ENCODE assay signal across 23 mouse cellular contexts in genomic region chr5:110824421-110824820, GRCm38 (mm10). TPM values are rescaled to one million over a fixed set of nuclear protein-coding genes. Genes with fewer than 3 reads are reported as not detected.
A peak's percentile ranks its signal among the peaks of the same experiment; 100 is the strongest.
DNase-seq lines count a peak whose midpoint lies in the region; ATAC-seq and TF ChIP-seq lines count a peak whose summit lies in the region.
"Had no signal": no experiment of that assay in that cellular context is flagged by ENCODE, and none has a peak within 500 bp of the region (broad histone marks: within the 10 kb centered on the region; RNA-seq: fewer than 3 reads in every experiment).

No protein-coding gene starts in this region.

- peak; percentile 73 for DNase-seq in heart, adult 11 months
- DNase-seq in heart, adult 8-10 months (ENCODE audit: low spot score) = no peak
- DNase-seq in hindbrain, embryonic 11.5 days (ENCODE audit: low spot score) = no peak
- DNase-seq in layer of hippocampus, adult 18-20 months (ENCODE audit: low spot score in 2 of 2) = no peak
- DNase-seq: adrenal gland, adult 2 months; adrenal gland, adult 8-10 months; adrenal gland, postnatal 10 days; adrenal gland, postnatal 14 days; adrenal gland, postnatal 25 days; adrenal gland, postnatal 36 days; B cell, adult 2 months; cerebellum, adult 11 months; cerebellum, adult 11-12 months; cerebellum, adult 18-20 months had no signal

- no peak overlapping the region for H3K4me3 ChIP-seq in intestine, embryonic 15.5 days (replicated peaks)
- no peak overlapping the region for H3K4me3 ChIP-seq in intestine, embryonic 16.5 days (ENCODE audit: low read length)
- H3K4me3 ChIP-seq in intestine, postnatal 0 days (ENCODE audit: low read depth, low read length) = no peak overlapping the region
- no peak overlapping the region for H3K4me3 ChIP-seq in hindbrain, embryonic 11.5 days (ENCODE audit: low read depth, low read length)

- H3K9me3 ChIP-seq in intestine, embryonic 15.5 days = no peaks in the 10 kb centered on the region
- H3K9me3 ChIP-seq in intestine, embryonic 16.5 days (ENCODE audit: control insufficient read depth, low read length) = no peaks in the 10 kb centered on the region
- H3K9me3 ChIP-seq in intestine, postnatal 0 days (ENCODE audit: control insufficient read depth) = no peaks in the 10 kb centered on the region
- no peaks in the 10 kb centered on the region for H3K9me3 ChIP-seq in hindbrain, embryonic 11.5 days (ENCODE audit: control insufficient read depth, low read length)
- H3K9me3 ChIP-seq: G1E had no signal

- no peaks in the 10 kb centered on the region for H3K36me3 ChIP-seq in intestine, embryonic 15.5 days
- no peaks in the 10 kb centered on the region for H3K36me3 ChIP-seq in intestine, embryonic 16.5 days (ENCODE audit: control insufficient read depth, insufficient read depth, low read length)
- H3K36me3 ChIP-seq in intestine, postnatal 0 days (ENCODE audit: control insufficient read depth, insufficient read depth) = no peaks in the 10 kb centered on the region
- H3K36me3 ChIP-seq in hindbrain, embryonic 11.5 days (ENCODE audit: control insufficient read depth, insufficient read depth, low read length) = no peaks in the 10 kb centered on the region

- H3K4me2 ChIP-seq in intestine, embryonic 15.5 days (replicated peaks) = no peak overlapping the region
- no peak overlapping the region for H3K4me2 ChIP-seq in intestine, embryonic 16.5 days (ENCODE audit: low read depth, low read length)
- no peak overlapping the region for H3K4me2 ChIP-seq in intestine, postnatal 0 days (replicated peaks; ENCODE audit: low read depth)
- H3K4me2 ChIP-seq in hindbrain, embryonic 11.5 days (replicated peaks; ENCODE audit: low read depth, low read length) = no peak overlapping the region

- no peak for TF ChIP-seq CTCF in intestine, postnatal 0 days (IDR thresholded peaks at IDR 0.05; ENCODE audit: low read depth)

- H3K9ac ChIP-seq in intestine, embryonic 15.5 days = no peak overlapping the region
- no peak overlapping the region for H3K9ac ChIP-seq in intestine, embryonic 16.5 days (ENCODE audit: low read depth, low read length)
- no peak overlapping the region for H3K9ac ChIP-seq in intestine, postnatal 0 days (ENCODE audit: low read depth, low read length)
- H3K9ac ChIP-seq in hindbrain, embryonic 11.5 days (ENCODE audit: low read depth, low read length) = no peak overlapping the region

- H3K4me1 ChIP-seq in intestine, embryonic 15.5 days (replicated peaks) = no peaks in the 10 kb centered on the region
- H3K4me1 ChIP-seq in intestine, embryonic 16.5 days (ENCODE audit: control insufficient read depth, insufficient read depth, low read length) = peaks cover 14% of the 10 kb centered on the region
- H3K4me1 ChIP-seq in intestine, postnatal 0 days (replicated peaks; ENCODE audit: control insufficient read depth, insufficient read depth, low read length) = no peaks in the 10 kb centered on the region; the same call in 1 of the 2 replicates
- H3K4me1 ChIP-seq in hindbrain, embryonic 11.5 days (replicated peaks; ENCODE audit: control insufficient read depth, insufficient read depth, low read length) = no peaks in the 10 kb centered on the region

- H3K27ac ChIP-seq in intestine, embryonic 15.5 days = no peak overlapping the region
- peak overlapping the region; percentile 41; the same call in 1 of the 2 replicates for H3K27ac ChIP-seq in intestine, embryonic 16.5 days (ENCODE audit: low read length)
- H3K27ac ChIP-seq in intestine, postnatal 0 days (ENCODE audit: low read depth, low read length) = no peak overlapping the region
- no peak overlapping the region for H3K27ac ChIP-seq in hindbrain, embryonic 11.5 days (ENCODE audit: low read depth, low read length)

- no peaks in the 10 kb centered on the region for H3K27me3 ChIP-seq in intestine, embryonic 15.5 days (replicated peaks)
- no peaks in the 10 kb centered on the region for H3K27me3 ChIP-seq in intestine, embryonic 16.5 days (replicated peaks; ENCODE audit: control insufficient read depth, insufficient read depth, low read length)
- no peaks in the 10 kb centered on the region for H3K27me3 ChIP-seq in intestine, postnatal 0 days (replicated peaks; ENCODE audit: control insufficient read depth, insufficient read depth, low read length)
- no peaks in the 10 kb centered on the region for H3K27me3 ChIP-seq in hindbrain, embryonic 11.5 days (ENCODE audit: control insufficient read depth, insufficient read depth, low read length)
- H3K27me3 ChIP-seq: CH12.LX, Patski had no signal

- ATAC-seq in intestine, embryonic 15.5 days = peak; percentile 46
- ATAC-seq in intestine, embryonic 16.5 days = peak; percentile 52
- peak; percentile 40 for ATAC-seq in intestine, postnatal 0 days
- no peak for ATAC-seq in hindbrain, embryonic 11.5 days (ENCODE audit: low FRiP score)
- no peak for ATAC-seq in cerebellum, adult (ENCODE audit: insufficient number of reproducible peaks, low FRiP score, low TSS enrichment)
- ATAC-seq: activated CD4-positive, CD25-positive, alpha-beta regulatory T cell, adult 4 months; CD4-positive, CD25-positive, alpha-beta regulatory T cell, adult 4 months; Patski had no signal

- WGBS in intestine, embryonic 15.5 days = 77% methylated on average over 4 of the region's 4 CpGs
- 73% methylated on average over 4 of the region's 4 CpGs for WGBS in intestine, embryonic 16.5 days
- 57% methylated on average over 4 of the region's 4 CpGs for WGBS in intestine, postnatal 0 days
- WGBS in hindbrain, embryonic 11.5 days = 90% methylated on average over 4 of the region's 4 CpGs

RNA-seq across cellular contexts. Expression of gene Ulk1, which starts 14.5 kb away (rescaled TPM):
- 10 to 100 TPM; 63.1 to 99.8 (median 73.6) TPM for total RNA-seq in heart, adult 8-10 months (2022)
- 10.3 and 12.4 TPM in 2 replicates for polyA plus RNA-seq in intestine, embryonic 15.5 days (2015; fragmentation: Nextera tagmentation; extraction: Ambion mirVana)
- 7.0 and 8.4 TPM in 2 replicates for polyA plus RNA-seq in intestine, embryonic 16.5 days (2015; fragmentation: Nextera tagmentation; extraction: Ambion mirVana)
- 6.0 and 6.4 TPM in 2 replicates for polyA plus RNA-seq in intestine, postnatal 0 days (2015; fragmentation: Nextera tagmentation; extraction: Ambion mirVana)
- polyA plus RNA-seq in hindbrain, embryonic 11.5 days (2014; fragmentation: Nextera tagmentation; extraction: Ambion mirVana) = 31.7 and 36.1 TPM in 2 replicates
- total RNA-seq in layer of hippocampus, adult 18-20 months (2021) = 10 to 100 TPM; 62.4 to 70.3 TPM

RNA-seq across cellular contexts. Expression of gene Hscb, which starts 15.2 kb away (rescaled TPM):
- total RNA-seq in heart, adult 8-10 months (2022) = 10 to 100 TPM; 17.6 to 21.4 (median 20.4) TPM
- polyA plus RNA-seq in intestine, embryonic 15.5 days (2015; fragmentation: Nextera tagmentation; extraction: Ambion mirVana) = 36.7 and 36.9 TPM in 2 replicates
- 40.4 and 41.2 TPM in 2 replicates for polyA plus RNA-seq in intestine, embryonic 16.5 days (2015; fragmentation: Nextera tagmentation; extraction: Ambion mirVana)
- 50.0 and 52.2 TPM in 2 replicates for polyA plus RNA-seq in intestine, postnatal 0 days (2015; fragmentation: Nextera tagmentation; extraction: Ambion mirVana)
- 15.7 and 24.3 TPM in 2 replicates for polyA plus RNA-seq in hindbrain, embryonic 11.5 days (2014; fragmentation: Nextera tagmentation; extraction: Ambion mirVana)
- total RNA-seq in layer of hippocampus, adult 18-20 months (2021) = 10 to 100 TPM; 12.3 to 13.3 TPM

RNA-seq across cellular contexts. Expression of gene Chek2, which starts 15.4 kb away (rescaled TPM):
- total RNA-seq in heart, adult 8-10 months (2022) = 1 to 10 TPM; 2.0 to 3.2 (median 2.4) TPM
- polyA plus RNA-seq in intestine, embryonic 15.5 days (2015; fragmentation: Nextera tagmentation; extraction: Ambion mirVana) = 35.7 and 36.4 TPM in 2 replicates
- 38.7 and 39.4 TPM in 2 replicates for polyA plus RNA-seq in intestine, embryonic 16.5 days (2015; fragmentation: Nextera tagmentation; extraction: Ambion mirVana)
- polyA plus RNA-seq in intestine, postnatal 0 days (2015; fragmentation: Nextera tagmentation; extraction: Ambion mirVana) = 10.5 and 12.2 TPM in 2 replicates
- polyA plus RNA-seq in hindbrain, embryonic 11.5 days (2014; fragmentation: Nextera tagmentation; extraction: Ambion mirVana) = 24.3 and 26.1 TPM in 2 replicates
- total RNA-seq in layer of hippocampus, adult 18-20 months (2021) = 1 to 10 TPM; 1.6 to 2.9 TPM

RNA-seq across cellular contexts. Expression of gene Pus1, which starts 44.0 kb away (rescaled TPM):
- total RNA-seq in heart, adult 8-10 months (2022) = 10 to 100 TPM; 16.0 to 24.6 (median 21.3) TPM
- 64.1 and 69.3 TPM in 2 replicates for polyA plus RNA-seq in intestine, embryonic 15.5 days (2015; fragmentation: Nextera tagmentation; extraction: Ambion mirVana)
- polyA plus RNA-seq in intestine, embryonic 16.5 days (2015; fragmentation: Nextera tagmentation; extraction: Ambion mirVana) = 66.8 and 67.0 TPM in 2 replicates
- polyA plus RNA-seq in intestine, postnatal 0 days (2015; fragmentation: Nextera tagmentation; extraction: Ambion mirVana) = 30.5 and 32.1 TPM in 2 replicates
- polyA plus RNA-seq in hindbrain, embryonic 11.5 days (2014; fragmentation: Nextera tagmentation; extraction: Ambion mirVana) = 15.5 and 17.3 TPM in 2 replicates
- 10 to 100 TPM; 19.4 to 20.1 TPM for total RNA-seq in layer of hippocampus, adult 18-20 months (2021)

RNA-seq across cellular contexts. Expression of gene Ep400, which starts 53.9 kb away (rescaled TPM):
- 10 to 100 TPM; 33.2 to 37.3 (median 34.8) TPM for total RNA-seq in heart, adult 8-10 months (2022)
- 33.6 and 37.4 TPM in 2 replicates for polyA plus RNA-seq in intestine, embryonic 15.5 days (2015; fragmentation: Nextera tagmentation; extraction: Ambion mirVana)
- polyA plus RNA-seq in intestine, embryonic 16.5 days (2015; fragmentation: Nextera tagmentation; extraction: Ambion mirVana) = 30.8 and 37.2 TPM in 2 replicates
- 11.0 and 13.1 TPM in 2 replicates for polyA plus RNA-seq in intestine, postnatal 0 days (2015; fragmentation: Nextera tagmentation; extraction: Ambion mirVana)
- 42.1 and 49.7 TPM in 2 replicates for polyA plus RNA-seq in hindbrain, embryonic 11.5 days (2014; fragmentation: Nextera tagmentation; extraction: Ambion mirVana)
- total RNA-seq in layer of hippocampus, adult 18-20 months (2021) = 100 to 1,000 TPM; 108 to 114 TPM

Comparison
In these comparisons a context has a peak if more than half of its experiments do, and no peak if none do; other contexts are left out.
1. ATAC-seq: peak in intestine, embryonic 15.5 days (single experiment), intestine, embryonic 16.5 days (single experiment) and intestine, postnatal 0 days (single experiment); none in hindbrain, embryonic 11.5 days (single experiment) and cerebellum, adult (single experiment).